In the genomic region with DNA sequence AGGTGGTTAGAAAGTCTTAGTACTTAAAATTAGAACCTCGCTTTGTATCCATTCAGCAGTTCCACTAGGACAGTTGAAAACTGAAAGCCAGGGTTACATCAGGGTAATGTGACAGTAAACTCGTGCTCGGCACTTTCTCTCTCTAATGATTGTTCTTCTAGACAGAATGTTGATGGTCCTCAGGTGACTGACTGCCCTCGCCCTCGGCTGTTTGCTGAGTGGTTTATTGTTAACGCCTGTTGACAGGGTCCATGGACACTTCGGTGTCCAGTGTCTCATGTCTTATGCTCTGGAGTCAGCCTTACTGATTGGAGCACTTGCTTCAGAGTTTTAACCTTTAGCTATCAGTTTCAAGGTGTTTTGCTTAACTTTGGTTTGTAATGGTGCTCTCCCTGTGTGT, we compare ENCODE assay signal across 23 mouse cellular contexts. TPM values are rescaled to one million over a fixed set of nuclear protein-coding genes. Genes with fewer than 3 reads are reported as not detected.
DNase-seq lines count a peak whose midpoint lies in the region; ATAC-seq and TF ChIP-seq lines count a peak whose summit lies in the region.
"Had no signal": no experiment of that assay in that cellular context is flagged by ENCODE, and none has a peak within 500 bp of the region (broad histone marks: within the 10 kb centered on the region; RNA-seq: fewer than 3 reads in every experiment).

No protein-coding gene starts in this region.

- DNase-seq in liver, adult 2 months (ENCODE audit: extremely low read depth, low read depth, low spot score), result peak; percentile 72
- DNase-seq in liver, embryonic 14.5 days (ENCODE audit: low read depth in 3 of 3, low spot score in 3 of 3), result peak in 1 of 3 experiments; percentile 20
- peak; percentile 30 for DNase-seq in liver, postnatal 0 days
- DNase-seq in right cerebral cortex, adult 18-20 months, result no peak
- DNase-seq in embryo, embryonic 10.5 days (ENCODE audit: low spot score), result no peak
- no peak for DNase-seq in lung, postnatal 10 days
- DNase-seq: adrenal gland, adult 2 months; adrenal gland, postnatal 14 days; cerebellum, adult 11-12 months; cerebellum, adult 8-10 months; cerebellum, postnatal 10 days; cerebellum, postnatal 36 days; gastrocnemius, postnatal 10 days; gastrocnemius, postnatal 36 days; heart, adult 2 months had no signal

- WGBS in intestine, postnatal 0 days, result 47% methylated on average over 7 of the region's 7 CpGs
- WGBS in liver, adult 2 months, result 28% methylated on average over 7 of the region's 7 CpGs
- 64% methylated on average over 7 of the region's 7 CpGs for WGBS in liver, embryonic 14.5 days (ENCODE audit: insufficient replicate concordance)
- WGBS in liver, postnatal 0 days (ENCODE audit: insufficient replicate concordance), result 60% methylated on average over 7 of the region's 7 CpGs

- H3K9ac ChIP-seq in intestine, postnatal 0 days (ENCODE audit: low read depth, low read length), result no peak overlapping the region
- no peak overlapping the region for H3K9ac ChIP-seq in liver, adult 2 months (ENCODE audit: low read depth, low read length)
- no peak overlapping the region for H3K9ac ChIP-seq in liver, embryonic 14.5 days (replicated peaks)
- H3K9ac ChIP-seq in liver, postnatal 0 days (replicated peaks), result peak overlapping the region; percentile 48; the same call in 1 of the 2 replicates
- H3K9ac ChIP-seq: forebrain, embryonic 13.5 days; hindbrain, embryonic 12.5 days; hindbrain, embryonic 15.5 days had no signal

- no peak overlapping the region for H3K4me2 ChIP-seq in intestine, postnatal 0 days (replicated peaks; ENCODE audit: low read depth)
- peak overlapping the region; percentile 20; the same call in 1 of the 2 replicates for H3K4me2 ChIP-seq in liver, embryonic 14.5 days (ENCODE audit: low read depth)
- H3K4me2 ChIP-seq in liver, postnatal 0 days (ENCODE audit: low read depth, low read length), result peak overlapping the region; percentile 56
- H3K4me2 ChIP-seq: forebrain, embryonic 13.5 days; heart, embryonic 11.5 days; hindbrain, embryonic 12.5 days; hindbrain, embryonic 15.5 days had no signal

- peak; percentile 38; the same call in 1 of the 2 replicates for ATAC-seq in intestine, postnatal 0 days
- peak; percentile 23; the same call in 1 of the 2 replicates for ATAC-seq in liver, embryonic 14.5 days (ENCODE audit: insufficient read depth)
- ATAC-seq in liver, postnatal 0 days, result peak; percentile 81
- ATAC-seq: CD4-positive, CD25-positive, alpha-beta regulatory T cell, adult 4 months; forebrain, embryonic 13.5 days; forebrain, embryonic 16.5 days had no signal

- H3K27me3 ChIP-seq in intestine, postnatal 0 days (replicated peaks; ENCODE audit: control insufficient read depth, insufficient read depth, low read length), result no peaks in the 10 kb centered on the region
- H3K27me3 ChIP-seq in liver, adult 2 months (ENCODE audit: control insufficient read depth, insufficient read depth, low read length), result no peaks in the 10 kb centered on the region
- no peaks in the 10 kb centered on the region for H3K27me3 ChIP-seq in liver, embryonic 14.5 days (ENCODE audit: control insufficient read depth, insufficient read depth, low read length)
- H3K27me3 ChIP-seq in liver, postnatal 0 days (ENCODE audit: insufficient read depth, low read length), result no peaks in the 10 kb centered on the region
- H3K27me3 ChIP-seq: forebrain, embryonic 13.5 days; hindbrain, embryonic 12.5 days; hindbrain, embryonic 15.5 days had no signal

- peaks cover 25% of the 10 kb centered on the region for H3K36me3 ChIP-seq in intestine, postnatal 0 days (ENCODE audit: control insufficient read depth, insufficient read depth)
- peaks cover 5% of the 10 kb centered on the region; the same call in 1 of the 2 replicates for H3K36me3 ChIP-seq in liver, adult 2 months (ENCODE audit: control insufficient read depth, insufficient read depth, low read length)
- H3K36me3 ChIP-seq in liver, embryonic 14.5 days (replicated peaks; ENCODE audit: control insufficient read depth, insufficient read depth, low read depth), result peaks cover 13% of the 10 kb centered on the region
- 0 out of 2 replicates have a peak, but pooled peaks cover 3% of the 10 kb centered on the region for H3K36me3 ChIP-seq in liver, postnatal 0 days (replicated peaks; ENCODE audit: insufficient read depth, low read length)

- TF ChIP-seq CTCF in intestine, postnatal 0 days (IDR thresholded peaks at IDR 0.05; ENCODE audit: low read depth), result no peak
- no peak for TF ChIP-seq CTCF in liver, adult 2 months (IDR thresholded peaks at IDR 0.05; ENCODE audit: low read depth, low read length)
- TF ChIP-seq CTCF in liver, embryonic 14.5 days (IDR thresholded peaks at IDR 0.05; ENCODE audit: low read depth), result no peak
- no peak for TF ChIP-seq CTCF in liver, postnatal 0 days (IDR thresholded peaks at IDR 0.05; ENCODE audit: low read depth)

- no peaks in the 10 kb centered on the region for H3K79me2 ChIP-seq in liver, adult 2 months (ENCODE audit: control insufficient read depth, insufficient read depth, low read length)

- no peaks in the 10 kb centered on the region for H3K9me3 ChIP-seq in intestine, postnatal 0 days (ENCODE audit: control insufficient read depth)
- H3K9me3 ChIP-seq in liver, embryonic 14.5 days (ENCODE audit: control insufficient read depth, low read length), result no peaks in the 10 kb centered on the region
- no peaks in the 10 kb centered on the region for H3K9me3 ChIP-seq in liver, postnatal 0 days (ENCODE audit: low read length)
- H3K9me3 ChIP-seq: forebrain, embryonic 10.5 days; forebrain, embryonic 13.5 days; hindbrain, embryonic 12.5 days; hindbrain, embryonic 15.5 days had no signal

- TF ChIP-seq POLR2A in liver, adult 2 months (IDR thresholded peaks at IDR 0.05; ENCODE audit: extremely low read depth, insufficient read depth, low read length), result no peak

- no peak for TF ChIP-seq EP300 in liver, embryonic 14.5 days (IDR thresholded peaks at IDR 0.05; ENCODE audit: low read depth)
- no peak for TF ChIP-seq EP300 in liver, postnatal 0 days (IDR thresholded peaks at IDR 0.05; ENCODE audit: low read depth)

- H3K4me1 ChIP-seq in intestine, postnatal 0 days (replicated peaks; ENCODE audit: control insufficient read depth, insufficient read depth, low read length), result no peaks in the 10 kb centered on the region
- peaks cover 6% of the 10 kb centered on the region for H3K4me1 ChIP-seq in liver, adult 2 months (ENCODE audit: control insufficient read depth, insufficient read depth, low read length)
- H3K4me1 ChIP-seq in liver, embryonic 14.5 days (replicated peaks; ENCODE audit: control insufficient read depth in 2 of 2, insufficient read depth in 2 of 2, low read length in 1 of 2), result peaks cover 0 to 3% of the 10 kb centered on the region in 2 experiments; a peak in 1 of 4 replicates
- peaks cover 7% of the 10 kb centered on the region; the same call in 1 of the 2 replicates for H3K4me1 ChIP-seq in liver, postnatal 0 days (ENCODE audit: insufficient read depth)
- H3K4me1 ChIP-seq: forebrain, embryonic 10.5 days; forebrain, embryonic 13.5 days; hindbrain, embryonic 12.5 days; hindbrain, embryonic 15.5 days had no signal

- no peak overlapping the region for H3K27ac ChIP-seq in intestine, postnatal 0 days (ENCODE audit: low read depth, low read length)
- no peak overlapping the region for H3K27ac ChIP-seq in liver, adult 2 months (replicated peaks; ENCODE audit: insufficient read depth, low read depth, low read length)
- no peak overlapping the region for H3K27ac ChIP-seq in liver, embryonic 14.5 days
- H3K27ac ChIP-seq in liver, postnatal 0 days (ENCODE audit: low read depth), result peak overlapping the region; percentile 77
- H3K27ac ChIP-seq: forebrain, embryonic 10.5 days; forebrain, embryonic 13.5 days; heart, adult 2 months; hindbrain, embryonic 12.5 days; hindbrain, embryonic 15.5 days had no signal

- H3K4me3 ChIP-seq in intestine, postnatal 0 days (ENCODE audit: low read depth, low read length), result no peak overlapping the region
- H3K4me3 ChIP-seq in liver, adult 2 months (ENCODE audit: insufficient read depth, low read depth, low read length), result no peak overlapping the region
- H3K4me3 ChIP-seq in liver, embryonic 14.5 days (ENCODE audit: insufficient read depth in 1 of 2, low read depth in 2 of 2, low read length in 2 of 2), result no peak overlapping the region
- H3K4me3 ChIP-seq in liver, postnatal 0 days (ENCODE audit: low read depth, low read length), result peak overlapping the region; percentile 19; the same call in 1 of the 2 replicates
- H3K4me3 ChIP-seq: forebrain, embryonic 10.5 days; forebrain, embryonic 13.5 days; heart, adult 2 months; hindbrain, embryonic 12.5 days; hindbrain, embryonic 15.5 days had no signal

RNA-seq across cellular contexts. Expression of a gene that starts 31.9 kb away (rescaled TPM):
- polyA plus RNA-seq in intestine, postnatal 0 days (2015; fragmentation: Nextera tagmentation; extraction: Ambion mirVana), result 8.5 and 8.9 TPM in 2 replicates
- 6.6 and 8.6 TPM in 2 replicates for total RNA-seq in liver, adult 2 months (2014; rRNA removed)
- 5.6 and 8.2 TPM in 2 replicates for polyA plus RNA-seq in liver, adult 2 months (2012; rRNA removed)
- 5.6 TPM in 2 replicates for polyA plus RNA-seq in liver, embryonic 14.5 days (2012; rRNA removed)
- 4.8 and 5.9 TPM in 2 replicates for polyA plus RNA-seq in liver, embryonic 14.5 days (2014; fragmentation: Nextera tagmentation; extraction: Ambion mirVana)
- 5.3 TPM in 2 replicates for polyA plus RNA-seq in liver, postnatal 0 days (2015; fragmentation: Nextera tagmentation; extraction: Ambion mirVana)

Comparison
In these comparisons a context has a peak if more than half of its experiments do, and no peak if none do; other contexts are left out.
1. ATAC-seq: peak in every context shown above with its lines; median percentile 81 in liver, postnatal 0 days; 38 in intestine, postnatal 0 days; 23 in liver, embryonic 14.5 days.
2. DNase-seq: peak in liver, adult 2 months (single experiment) and liver, postnatal 0 days (single experiment); none in right cerebral cortex, adult 18-20 months (single experiment), embryo, embryonic 10.5 days (single experiment) and lung, postnatal 10 days (single experiment).